Mouse (Mus musculus): ENCODE results near the gene Fads3. TPM values are rescaled to one million over a fixed set of nuclear protein-coding genes. Genes with fewer than 3 reads are reported as not detected.

The Fads3 gene
- polyA plus RNA-seq, 1 experiment from 2014 or later: 7.4 TPM

- Histone ChIP-seq H3K4me3 (replicated peaks) (no peak overlapping the region), H3K4me2 (no peak overlapping the region), H3K9ac (no peak overlapping the region), H3K9me3 (no peaks in the 10 kb centered on the region), H3K36me3 (replicated peaks) (peaks cover 99% of the 10 kb centered on the region), H3K27me3 (no peaks in the 10 kb centered on the region), H3K4me1 (peaks cover 8% of the 10 kb centered on the region; the same call in 1 of the 2 replicates), H3K27ac (no peak overlapping the region)
- ATAC-seq (ENCODE audit: low FRiP score): no peak
- WGBS: 95% methylated on average over 5 of the region's 5 CpGs
Observed at GRCm38 (mm10) chr19:10065465-10066188, 24.3 kb downstream of the Fads3 start.

GRCm38 (mm10) chr19:10066189-10066500, 24.8 kb downstream of the Fads3 start:
- no peak overlapping the region for H3K9ac ChIP-seq
- H3K27me3 ChIP-seq: no peaks in the 10 kb centered on the region
- no peak overlapping the region for H3K4me2 ChIP-seq
- no peak overlapping the region for H3K4me3 ChIP-seq (replicated peaks)
- H3K9me3 ChIP-seq: no peaks in the 10 kb centered on the region
- peaks cover 100% of the 10 kb centered on the region for H3K36me3 ChIP-seq (replicated peaks)
- no peak overlapping the region for H3K27ac ChIP-seq
- WGBS: 92% methylated on average over 4 of the region's 4 CpGs
- ATAC-seq (ENCODE audit: low FRiP score): no peak
- H3K4me1 ChIP-seq: peaks cover 3% of the 10 kb centered on the region; the same call in 1 of the 2 replicates

DNA sequence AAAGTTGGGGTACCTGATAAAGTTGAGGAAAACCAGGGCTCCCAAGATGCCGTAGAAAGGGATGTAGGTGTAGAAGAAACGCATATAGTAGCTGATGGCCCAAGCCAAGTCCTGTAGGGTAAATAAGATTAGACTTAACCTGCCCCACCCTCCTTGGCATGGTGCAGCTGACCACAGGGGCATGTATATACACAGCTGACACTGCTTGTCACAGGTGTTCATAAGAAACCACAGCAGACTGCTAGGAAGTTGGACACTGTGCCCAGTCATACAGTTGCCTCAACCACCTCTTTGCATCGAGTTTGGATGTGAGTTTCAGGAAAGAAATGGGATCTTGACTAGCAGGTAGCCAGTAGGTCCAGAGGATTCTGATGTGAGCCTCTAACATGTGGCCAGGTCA, 25.1 kb downstream of the Fads3 start:
- no peak overlapping the region for H3K9ac ChIP-seq
- WGBS: 93% methylated on average over 3 of the region's 3 CpGs
- H3K4me1 ChIP-seq: peaks cover 3% of the 10 kb centered on the region; the same call in 1 of the 2 replicates
- H3K36me3 ChIP-seq (replicated peaks): peaks cover 100% of the 10 kb centered on the region
- no peaks in the 10 kb centered on the region for H3K27me3 ChIP-seq
- H3K4me3 ChIP-seq (replicated peaks): no peak overlapping the region
- H3K27ac ChIP-seq: no peak overlapping the region
- H3K9me3 ChIP-seq: no peaks in the 10 kb centered on the region
- H3K4me2 ChIP-seq: no peak overlapping the region
- ATAC-seq (ENCODE audit: low FRiP score): no peak

DNA sequence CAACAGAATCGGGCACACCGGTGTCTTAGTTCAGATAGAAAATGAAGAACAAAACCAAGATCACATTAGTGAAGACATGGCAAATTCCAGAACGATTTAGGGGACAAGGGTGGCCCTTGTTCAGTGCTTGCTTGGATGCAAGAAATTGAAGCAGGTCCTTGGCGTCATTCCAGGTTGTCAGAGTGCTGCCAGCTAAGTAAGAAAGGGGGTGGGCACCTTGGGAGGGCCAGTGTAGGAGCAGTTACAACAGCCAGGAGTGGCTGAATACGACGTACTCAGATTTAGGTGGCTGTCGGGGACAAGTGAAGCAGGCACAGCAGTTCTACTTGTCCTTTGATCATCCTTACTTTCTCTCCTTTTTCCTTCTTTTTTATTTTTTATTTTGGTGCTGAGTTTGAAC, 26.3 kb downstream of the Fads3 start:
- 76% methylated on average over 7 of the region's 7 CpGs for WGBS
- no peaks in the 10 kb centered on the region for H3K9me3 ChIP-seq
- peaks cover 100% of the 10 kb centered on the region for H3K36me3 ChIP-seq (replicated peaks)
- H3K9ac ChIP-seq: no peak overlapping the region
- no peaks in the 10 kb centered on the region for H3K27me3 ChIP-seq
- H3K4me3 ChIP-seq (replicated peaks): no peak overlapping the region
- no peak overlapping the region for H3K27ac ChIP-seq
- no peak for ATAC-seq (ENCODE audit: low FRiP score)
- no peak overlapping the region for H3K4me2 ChIP-seq
- H3K4me1 ChIP-seq: peaks cover 9% of the 10 kb centered on the region; the same call in 1 of the 2 replicates

- Histone ChIP-seq H3K27me3 (no peaks in the 10 kb centered on the region), H3K9ac (no peak overlapping the region), H3K4me2 (no peak overlapping the region), H3K27ac (no peak overlapping the region), H3K4me1 (peaks cover 9% of the 10 kb centered on the region; the same call in 1 of the 2 replicates), H3K36me3 (replicated peaks) (peaks cover 100% of the 10 kb centered on the region), H3K9me3 (no peaks in the 10 kb centered on the region), H3K4me3 (replicated peaks) (no peak overlapping the region)
- no peak for ATAC-seq (ENCODE audit: low FRiP score)
- 96% methylated on average over 8 of the region's 8 CpGs for WGBS
Observed at GRCm38 (mm10) chr19:10070186-10070980, 29.0 kb downstream of the Fads3 start.

DNA sequence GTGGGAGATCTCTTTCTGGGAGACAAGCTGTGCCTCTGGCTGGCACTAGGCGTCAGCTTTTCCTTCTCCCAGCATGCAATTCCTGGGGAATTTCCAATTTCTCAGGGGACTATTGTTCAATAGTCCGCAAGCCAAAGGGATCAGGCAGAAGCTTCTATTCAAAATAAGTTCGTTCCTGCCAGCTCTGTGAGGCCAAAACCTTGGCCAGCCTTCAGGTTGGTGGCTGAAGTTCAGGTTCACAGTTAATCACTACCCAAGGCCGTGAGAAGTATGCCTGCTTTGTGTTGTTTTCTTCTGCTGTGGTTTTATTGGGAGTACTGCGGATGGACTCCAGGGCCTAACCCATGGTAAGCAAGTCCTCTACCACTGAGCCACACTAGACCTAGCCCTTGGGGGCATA, 29.8 kb downstream of the Fads3 start:
- Histone ChIP-seq H3K4me2 (no peak overlapping the region), H3K27ac (peak overlapping the region; percentile 19; the same call in 1 of the 2 replicates), H3K9me3 (no peaks in the 10 kb centered on the region), H3K36me3 (replicated peaks) (peaks cover 100% of the 10 kb centered on the region), H3K4me1 (peaks cover 9% of the 10 kb centered on the region; the same call in 1 of the 2 replicates), H3K27me3 (no peaks in the 10 kb centered on the region), H3K9ac (no peak overlapping the region), H3K4me3 (replicated peaks) (no peak overlapping the region)
- ATAC-seq (ENCODE audit: low FRiP score): no peak
- 69% methylated on average over 5 of the region's 5 CpGs for WGBS

- Histone ChIP-seq H3K27me3 (no peaks in the 10 kb centered on the region), H3K36me3 (replicated peaks) (peaks cover 100% of the 10 kb centered on the region), H3K9ac (no peak overlapping the region), H3K27ac (peak overlapping the region; percentile 38; the same call in 1 of the 2 replicates), H3K9me3 (no peaks in the 10 kb centered on the region), H3K4me3 (replicated peaks) (no peak overlapping the region), H3K4me2 (no peak overlapping the region), H3K4me1 (peaks cover 9% of the 10 kb centered on the region; the same call in 1 of the 2 replicates)
- 64% methylated on average over 4 of the region's 4 CpGs for WGBS
- ATAC-seq (ENCODE audit: low FRiP score): no peak
Observed at GRCm38 (mm10) chr19:10071892-10072291, 30.5 kb downstream of the Fads3 start.

- Histone ChIP-seq H3K4me3 (replicated peaks) (no peak overlapping the region), H3K27ac (no peak overlapping the region), H3K9ac (no peak overlapping the region), H3K27me3 (no peaks in the 10 kb centered on the region), H3K9me3 (no peaks in the 10 kb centered on the region), H3K36me3 (replicated peaks) (peaks cover 100% of the 10 kb centered on the region), H3K4me2 (no peak overlapping the region), H3K4me1 (peaks cover 9% of the 10 kb centered on the region; the same call in 1 of the 2 replicates)
- WGBS: 95% methylated on average over 5 of the region's 5 CpGs
- ATAC-seq (ENCODE audit: low FRiP score): no peak
Observed at GRCm38 (mm10) chr19:10073145-10073544, 31.8 kb downstream of the Fads3 start.

DNA sequence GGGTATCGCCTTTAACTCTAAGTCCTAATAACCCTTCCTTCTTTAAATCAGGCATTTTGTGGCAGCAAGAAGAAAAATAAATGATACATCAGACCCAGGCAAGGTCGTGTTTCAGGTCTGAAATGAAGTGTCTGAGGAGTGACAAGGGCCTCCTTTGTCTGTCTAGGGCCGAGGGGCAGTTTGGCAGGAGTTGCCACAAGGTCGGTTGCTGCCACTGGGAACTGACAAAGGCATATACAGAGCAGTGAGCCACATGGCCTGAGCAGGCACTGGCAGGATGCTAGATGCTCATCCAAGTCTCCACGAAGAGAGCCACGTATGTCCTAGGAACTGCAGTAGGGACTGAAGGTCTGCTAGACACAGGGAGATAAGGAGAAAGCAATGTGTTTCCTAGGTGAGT, 37.0 kb downstream of the Fads3 start:
- Histone ChIP-seq H3K36me3 (replicated peaks) (peaks cover 100% of the 10 kb centered on the region), H3K27ac (no peak overlapping the region), H3K4me1 (no peaks in the 10 kb centered on the region), H3K9me3 (no peaks in the 10 kb centered on the region), H3K27me3 (no peaks in the 10 kb centered on the region), H3K4me2 (no peak overlapping the region), H3K9ac (no peak overlapping the region), H3K4me3 (replicated peaks) (no peak overlapping the region)
- no peak for ATAC-seq (ENCODE audit: low FRiP score)
- 86% methylated on average over 6 of the region's 6 CpGs for WGBS

DNA sequence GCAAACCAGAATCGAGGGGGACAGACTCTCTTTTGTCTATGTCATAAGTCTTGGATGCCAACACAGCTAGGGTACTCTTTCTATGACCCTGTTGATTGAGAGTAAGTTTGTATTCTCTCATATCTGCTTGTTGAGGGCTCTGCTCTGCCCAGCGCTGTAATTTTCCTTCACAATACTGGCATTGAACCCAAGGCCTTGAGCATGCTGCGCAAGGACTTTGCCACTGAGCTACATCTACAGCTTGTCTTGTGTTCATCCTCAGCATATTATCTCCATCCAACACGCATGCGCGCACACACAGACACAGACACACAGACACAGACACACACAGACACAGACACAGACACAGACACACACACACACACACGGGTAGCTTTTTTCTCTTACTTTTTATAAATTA, 39.0 kb downstream of the Fads3 start:
- H3K27ac ChIP-seq: no peak overlapping the region
- 96% methylated on average over 7 of the region's 7 CpGs for WGBS
- no peak overlapping the region for H3K9ac ChIP-seq
- H3K4me2 ChIP-seq: no peak overlapping the region
- ATAC-seq (ENCODE audit: low FRiP score): no peak
- H3K4me1 ChIP-seq: no peaks in the 10 kb centered on the region
- peaks cover 99% of the 10 kb centered on the region for H3K36me3 ChIP-seq (replicated peaks)
- no peaks in the 10 kb centered on the region for H3K27me3 ChIP-seq
- H3K4me3 ChIP-seq (replicated peaks): no peak overlapping the region
- H3K9me3 ChIP-seq: no peaks in the 10 kb centered on the region

DNA sequence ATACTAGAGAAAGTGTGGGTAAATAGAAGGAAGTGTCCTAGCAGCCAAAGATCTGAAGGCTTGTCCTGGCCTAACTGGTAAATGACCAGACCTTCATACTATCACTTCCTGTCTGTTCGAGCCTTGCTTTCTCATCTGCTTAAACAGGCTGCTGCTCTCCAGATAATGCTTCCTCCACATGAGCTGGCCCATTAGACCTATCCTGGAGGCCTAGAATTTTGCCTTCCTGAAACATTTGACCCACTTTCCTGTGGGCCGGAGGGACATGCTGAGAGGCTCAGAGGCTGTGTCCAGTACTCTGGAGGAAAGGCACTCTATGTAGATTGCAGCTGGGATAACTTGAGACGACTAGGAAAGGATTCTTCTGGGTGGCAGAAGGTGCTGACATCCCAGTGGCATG, 40.7 kb downstream of the Fads3 start:
- Histone ChIP-seq H3K4me1 (no peaks in the 10 kb centered on the region), H3K36me3 (replicated peaks) (peaks cover 99% of the 10 kb centered on the region), H3K4me3 (replicated peaks) (no peak overlapping the region), H3K27me3 (no peaks in the 10 kb centered on the region), H3K4me2 (no peak overlapping the region), H3K9ac (no peak overlapping the region), H3K27ac (no peak overlapping the region), H3K9me3 (no peaks in the 10 kb centered on the region)
- WGBS: 91% methylated on average over 3 of the region's 3 CpGs
- no peak for ATAC-seq (ENCODE audit: low FRiP score)

GRCm38 (mm10) chr19:10085454-10085853, 44.1 kb downstream of the Fads3 start:
- ATAC-seq (ENCODE audit: low FRiP score): no peak
- no peak overlapping the region for H3K4me3 ChIP-seq (replicated peaks)
- peaks cover 99% of the 10 kb centered on the region for H3K36me3 ChIP-seq (replicated peaks)
- H3K4me2 ChIP-seq: no peak overlapping the region
- 89% methylated on average over 9 of the region's 9 CpGs for WGBS
- no peaks in the 10 kb centered on the region for H3K4me1 ChIP-seq
- no peak overlapping the region for H3K27ac ChIP-seq
- no peak overlapping the region for H3K9ac ChIP-seq
- no peaks in the 10 kb centered on the region for H3K27me3 ChIP-seq
- no peaks in the 10 kb centered on the region for H3K9me3 ChIP-seq
